Mouse (Mus musculus) left cerebral cortex, postnatal 14 days (tissue): ENCODE measurements around the gene 1190005I06Rik. TPM values are rescaled to one million over a fixed set of nuclear protein-coding genes. Genes with fewer than 3 reads are reported as not detected.
A peak's percentile ranks its signal among the peaks of the same experiment; 100 is the strongest.

Source experiments
- DNase-seq, 2 experiments: peaks; one replicate each; pipeline ENCODE4 v3.0.0; 2021 to 2022; ENCODE audit warnings: low spot score in 2 of 2, mixed read lengths in 1 of 2
- intact Hi-C: fragments of 180-260 bp; cut with DNase I; formaldehyde crosslinking; loops from one replicate; pipeline ENCODE4 v1.15.1; 2025
- long read RNA-seq, 2 experiments: library from polyadenylated mRNA; stranded (forward); transcript quantifications; one replicate each; pipeline ENCODE4 v2.0.0; 2021
- total RNA-seq, 2 experiments: library from RNA; stranded (reverse); gene quantifications; 2 replicates each; pipeline ENCODE4 v1.2.3; 2021

The 1190005I06Rik gene
- total RNA-seq, result 1 to 10 TPM; 5.7 to 6.7 TPM
- long read RNA-seq, experiment 1, partial matches to known transcripts, result 0 of 4 reads
- long read RNA-seq, experiment 1, other reads (novel, unspliced or antisense), result 1 of 4 reads
- long read RNA-seq, experiment 2, transcript 1190005I06Rik-201 (4 exons, 844 nt), result major isoform, 11 of 12 reads
- long read RNA-seq, experiment 2, partial matches to known transcripts, result 0 of 12 reads
- long read RNA-seq, experiment 2, other reads (novel, unspliced or antisense), result 1 of 12 reads

GRCm38 (mm10) chr8:120647532-120647931 is at the start of gene 1190005I06Rik:
TSS of gene 1190005I06Rik (minus strand) at chr8:120647632.
- DNase-seq, result no peak
- intact Hi-C loops, result no loop called here

GRCm38 (mm10) chr8:120696401-120697153 is 49.1 kb upstream of the 1190005I06Rik start:
- no peak for DNase-seq
- intact Hi-C loops, result no loop called here

GRCm38 (mm10) chr8:120693861-120694493 is 46.5 kb upstream of the 1190005I06Rik start:
- intact Hi-C loops, result no loop called here
- no peak for DNase-seq

GRCm38 (mm10) chr8:120692934-120693333 is 45.5 kb upstream of the 1190005I06Rik start:
- intact Hi-C loops, result no loop called here
- DNase-seq, result no peak

- intact Hi-C loops, result no loop called here
- no peak for DNase-seq
These were observed 41.1 kb upstream of the 1190005I06Rik start for GRCm38 (mm10) chr8:120688511-120688910.

GRCm38 (mm10) chr8:120687786-120688185 is 40.4 kb upstream of the 1190005I06Rik start:
- intact Hi-C loops, result no loop called here
- no peak for DNase-seq

- no peak for DNase-seq
- intact Hi-C loops, result no loop called here
These were observed 39.1 kb upstream of the 1190005I06Rik start for GRCm38 (mm10) chr8:120686576-120686975.

GRCm38 (mm10) chr8:120686051-120686450 is 38.6 kb upstream of the 1190005I06Rik start:
- DNase-seq, result no peak
- intact Hi-C loops, result no loop called here

- DNase-seq, result no peak
- intact Hi-C loops, result no loop called here
These were observed 38.2 kb upstream of the 1190005I06Rik start for GRCm38 (mm10) chr8:120685591-120685990.

GRCm38 (mm10) chr8:120685097-120685496 is 37.7 kb upstream of the 1190005I06Rik start:
- intact Hi-C loops, result no loop called here
- DNase-seq, result no peak

- DNase-seq, result no peak
- intact Hi-C loops, result loop anchor here (5.0 kb wide), 1 partner anchor 408 kb away; no protein-coding TSS in a partner anchor
These were observed 36.6 kb upstream of the 1190005I06Rik start for GRCm38 (mm10) chr8:120684082-120684481.

- peak in 1 of 2 experiments; percentile 64 for DNase-seq
- intact Hi-C loops, result loop anchor here (5.0 kb wide), 1 partner anchor 409 kb away; no protein-coding TSS in a partner anchor
These were observed 36.2 kb upstream of the 1190005I06Rik start for GRCm38 (mm10) chr8:120683602-120684001.

- intact Hi-C loops, result loop anchor here (5.0 kb wide), 1 partner anchor 411 kb away; no protein-coding TSS in a partner anchor
- DNase-seq, result no peak
These were observed 33.7 kb upstream of the 1190005I06Rik start for GRCm38 (mm10) chr8:120681113-120681512.

GRCm38 (mm10) chr8:120680405-120680804 is 33.0 kb upstream of the 1190005I06Rik start:
- peak in 1 of 2 experiments; percentile 66 for DNase-seq
- intact Hi-C loops, result loop anchor here (1.0 to 5.0 kb wide), 2 partner anchors 116 to 412 kb away; no protein-coding TSS in a partner anchor

- DNase-seq, result no peak
- intact Hi-C loops, result loop anchor here (1.0 to 5.0 kb wide), 3 partner anchors 57 to 412 kb away; partner anchors contain the start of gene Irf8
These were observed 32.4 kb upstream of the 1190005I06Rik start for GRCm38 (mm10) chr8:120679629-120680387.

GRCm38 (mm10) chr8:120678447-120678846 is 31.0 kb upstream of the 1190005I06Rik start:
- intact Hi-C loops, result loop anchor here (5.0 kb wide), 1 partner anchor 59 kb away; the partner anchor contains the start of gene Irf8
- peak; percentile 91 to 92 for DNase-seq

- intact Hi-C loops, result loop anchor here (5.0 kb wide), 1 partner anchor 62 kb away; the partner anchor contains the start of gene Irf8
These were observed 28.3 kb upstream of the 1190005I06Rik start for GRCm38 (mm10) chr8:120675718-120676117.

GRCm38 (mm10) chr8:120673298-120673697 is 25.9 kb upstream of the 1190005I06Rik start:
- peak; percentile 38 to 77 for DNase-seq
- intact Hi-C loops, result no loop called here

More at GRCm38 (mm10) chr8:120675718-120676117, 28.3 kb upstream of the 1190005I06Rik start:
- DNase-seq, result no peak

GRCm38 (mm10) chr8:120672626-120673229 is 25.3 kb upstream of the 1190005I06Rik start:
- no peak for DNase-seq
- intact Hi-C loops, result no loop called here
